Comparison of ENCODE assay signal across 18 mouse cellular contexts in the genomic region with DNA sequence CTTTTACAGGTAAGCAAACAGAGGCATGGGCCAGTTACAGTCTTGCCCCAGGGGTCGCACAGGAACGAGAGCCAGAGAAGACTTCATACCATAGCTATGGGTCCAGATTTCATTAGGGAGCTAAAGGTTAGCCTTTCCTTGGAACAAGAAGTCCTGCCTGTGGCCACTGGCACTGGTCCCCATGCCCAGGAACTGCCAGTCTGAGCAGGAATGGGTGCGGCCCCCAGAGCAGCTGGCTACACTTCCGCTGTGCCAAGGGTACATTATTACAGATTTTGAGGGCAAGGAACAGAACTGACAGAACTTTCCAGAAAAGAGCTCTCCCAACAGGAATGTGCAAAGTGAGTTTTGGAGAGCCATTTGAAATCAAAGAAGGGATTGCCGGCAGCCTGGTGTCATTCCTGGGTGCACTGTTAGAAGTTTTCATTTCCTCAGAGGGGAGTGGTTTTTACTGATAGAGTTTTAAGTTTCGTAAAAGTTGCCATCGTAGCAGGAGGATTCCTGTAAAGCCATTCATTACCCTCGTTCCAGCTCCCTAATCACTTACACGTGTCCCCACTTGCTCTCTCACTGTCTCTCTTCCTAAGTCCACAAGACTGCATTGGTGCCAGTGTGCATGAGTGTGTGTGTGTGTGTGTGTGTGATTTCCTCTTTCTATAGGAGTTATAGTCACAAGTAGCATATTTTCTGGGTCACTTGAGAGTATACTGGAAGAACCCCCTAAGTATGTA.
A peak's percentile ranks its signal among the peaks of the same experiment; 100 is the strongest.
DNase-seq lines count a peak whose midpoint lies in the region; ATAC-seq and TF ChIP-seq lines count a peak whose summit lies in the region.
"Had no signal": no experiment of that assay in that cellular context is flagged by ENCODE, and none has a peak within 500 bp of the region (broad histone marks: within the 10 kb centered on the region; RNA-seq: fewer than 3 reads in every experiment).

No protein-coding gene starts in this region.

- H3K4me3 ChIP-seq in heart, embryonic 12.5 days, result no peak overlapping the region
- no peak overlapping the region for H3K4me3 ChIP-seq in intestine, postnatal 0 days (ENCODE audit: low read depth, low read length)
- H3K4me3 ChIP-seq: heart, embryonic 13.5 days; layer of hippocampus, adult 2 months; limb, embryonic 13.5 days; megakaryocyte, embryonic 14.5 days; neural tube, embryonic 12.5 days had no signal

- no peak overlapping the region for H3K27ac ChIP-seq in heart, embryonic 12.5 days (ENCODE audit: poor library complexity, severe bottlenecking)
- H3K27ac ChIP-seq in intestine, postnatal 0 days (ENCODE audit: low read depth, low read length), result no peak overlapping the region
- H3K27ac ChIP-seq: heart, embryonic 13.5 days; layer of hippocampus, adult 2 months; limb, embryonic 13.5 days; neural tube, embryonic 12.5 days had no signal

- no peak for TF ChIP-seq CTCF in intestine, postnatal 0 days (IDR thresholded peaks at IDR 0.05; ENCODE audit: low read depth)

- no peak overlapping the region for H3K9ac ChIP-seq in heart, embryonic 12.5 days
- no peak overlapping the region for H3K9ac ChIP-seq in intestine, postnatal 0 days (ENCODE audit: low read depth, low read length)
- H3K9ac ChIP-seq: heart, embryonic 13.5 days; limb, embryonic 13.5 days; liver, postnatal 0 days; neural tube, embryonic 12.5 days had no signal

- H3K27me3 ChIP-seq in heart, embryonic 12.5 days (replicated peaks), result no peaks in the 10 kb centered on the region
- H3K27me3 ChIP-seq in intestine, postnatal 0 days (replicated peaks; ENCODE audit: control insufficient read depth, insufficient read depth, low read length), result no peaks in the 10 kb centered on the region
- H3K27me3 ChIP-seq: heart, embryonic 13.5 days; limb, embryonic 13.5 days; megakaryocyte, embryonic 14.5 days; neural tube, embryonic 12.5 days had no signal

- no peak overlapping the region for H3K4me2 ChIP-seq in heart, embryonic 12.5 days
- H3K4me2 ChIP-seq in intestine, postnatal 0 days (replicated peaks; ENCODE audit: low read depth), result no peak overlapping the region
- H3K4me2 ChIP-seq: heart, embryonic 13.5 days; limb, embryonic 13.5 days; neural tube, embryonic 12.5 days had no signal

- 81% methylated on average over 9 of the region's 9 CpGs for WGBS in heart, embryonic 12.5 days
- 82% methylated on average over 9 of the region's 9 CpGs for WGBS in intestine, postnatal 0 days

- peaks cover 4% of the 10 kb centered on the region; the same call in 1 of the 2 replicates for H3K9me3 ChIP-seq in heart, embryonic 12.5 days (replicated peaks)
- no peaks in the 10 kb centered on the region for H3K9me3 ChIP-seq in intestine, postnatal 0 days (ENCODE audit: control insufficient read depth)

- peaks cover 55% of the 10 kb centered on the region for H3K36me3 ChIP-seq in heart, embryonic 12.5 days
- peaks cover 8% of the 10 kb centered on the region; the same call in 1 of the 2 replicates for H3K36me3 ChIP-seq in intestine, postnatal 0 days (ENCODE audit: control insufficient read depth, insufficient read depth)
- H3K36me3 ChIP-seq: G1E; neural tube, embryonic 12.5 days had no signal

- peak; percentile 94 for DNase-seq in heart, adult 11 months
- peak; percentile 24 for DNase-seq in ovary, postnatal 36 days (ENCODE audit: low spot score)
- DNase-seq in ovary, adult 18-20 months (ENCODE audit: low spot score), result no peak
- DNase-seq in kidney, postnatal 25 days, result peak; percentile 51 to 90
- no peak for DNase-seq in layer of hippocampus, adult 9-11 months
- DNase-seq: cerebellum, adult 11 months; cerebellum, postnatal 36 days; heart, postnatal 4 days; liver, postnatal 0 days had no signal

- peaks cover 11% of the 10 kb centered on the region; the same call in 1 of the 2 replicates for H3K4me1 ChIP-seq in heart, embryonic 12.5 days (replicated peaks)
- no peaks in the 10 kb centered on the region for H3K4me1 ChIP-seq in intestine, postnatal 0 days (replicated peaks; ENCODE audit: control insufficient read depth, insufficient read depth, low read length)
- H3K4me1 ChIP-seq: limb, embryonic 13.5 days; neural tube, embryonic 12.5 days had no signal

- no peak for ATAC-seq in heart, embryonic 12.5 days (ENCODE audit: insufficient number of reproducible peaks, low FRiP score)
- no peak for ATAC-seq in erythroid progenitor cell, adult 5-6 weeks (replicated peaks; ENCODE audit: low FRiP score, poor library complexity, severe bottlenecking)
- no peak for ATAC-seq in intestine, postnatal 0 days
- ATAC-seq: liver, postnatal 0 days had no signal

Comparison
In these comparisons a context has a peak if more than half of its experiments do, and no peak if none do; other contexts are left out.
1. DNase-seq: peak in heart, adult 11 months (single experiment), ovary, postnatal 36 days (single experiment) and kidney, postnatal 25 days (2 of 2); none in ovary, adult 18-20 months (single experiment) and layer of hippocampus, adult 9-11 months (single experiment).